Mouse (Mus musculus): ENCODE results near the gene Lrfn1. TPM values are rescaled to one million over a fixed set of nuclear protein-coding genes. Genes with fewer than 3 reads are reported as not detected.

The Lrfn1 gene
- polyA plus RNA-seq, 1 experiment from 2014 or later: 3.5 TPM

- Histone ChIP-seq H3K9me3 (no peaks in the 10 kb centered on the region), H3K36me3 (no peaks in the 10 kb centered on the region; the same call in 1 of the 2 replicates)
- under 1% methylated on average over 47 of the region's 64 CpGs for WGBS
Observed at GRCm38 (mm10) chr7:28436271-28436904, 15.4 kb upstream of the Lrfn1 start.

GRCm38 (mm10) chr7:28436932-28437570 lies 14.7 kb upstream of the Lrfn1 start, which contains the start of gene Gmfg:
TSS of gene Gmfg (plus strand) at chr7:28437447.
- peak within 1 kb of the TSS; percentile 73 for H3K27ac ChIP-seq
- H3K9me3 ChIP-seq: no peaks in the 10 kb centered on the region
- ATAC-seq (ENCODE audit: insufficient read depth, low FRiP score, low read depth): peak; percentile 23
- H3K36me3 ChIP-seq: no peaks in the 10 kb centered on the region; the same call in 1 of the 2 replicates
- peak within 1 kb of the TSS; percentile 35; the same call in 1 of the 2 replicates for H3K9ac ChIP-seq
- peaks cover 27% of the 10 kb centered on the region for H3K4me1 ChIP-seq
- peak within 1 kb of the TSS; percentile 89 for H3K4me3 ChIP-seq (replicated peaks)
- peak within 1 kb of the TSS; percentile 71 for H3K4me2 ChIP-seq
- 1% methylated on average over 16 of the region's 16 CpGs for WGBS
- H3K27me3 ChIP-seq (replicated peaks): no peaks in the 10 kb centered on the region

More at GRCm38 (mm10) chr7:28436271-28436904, 15.4 kb upstream of the Lrfn1 start:
- ATAC-seq (ENCODE audit: insufficient read depth, low FRiP score, low read depth): peak; percentile 99
- Histone ChIP-seq H3K27ac (peak overlapping the region; percentile 73), H3K4me2 (peak overlapping the region; percentile 71), H3K27me3 (replicated peaks) (no peaks in the 10 kb centered on the region), H3K9ac (peak overlapping the region; percentile 89), H3K4me3 (replicated peaks) (peak overlapping the region; percentile 89), H3K4me1 (peaks cover 27% of the 10 kb centered on the region)

GRCm38 (mm10) chr7:28437964-28438363 lies 13.8 kb upstream of the Lrfn1 start:
- H3K4me1 ChIP-seq: peaks cover 24% of the 10 kb centered on the region
- no peaks in the 10 kb centered on the region for H3K9me3 ChIP-seq
- no peak overlapping the region for H3K4me3 ChIP-seq (replicated peaks)
- no peak for ATAC-seq (ENCODE audit: insufficient read depth, low FRiP score, low read depth)
- H3K4me2 ChIP-seq: no peak overlapping the region
- no peak overlapping the region for H3K9ac ChIP-seq
- H3K27ac ChIP-seq: no peak overlapping the region
- H3K36me3 ChIP-seq: no peaks in the 10 kb centered on the region
- no peaks in the 10 kb centered on the region for H3K27me3 ChIP-seq (replicated peaks)

- no peak overlapping the region for H3K4me2 ChIP-seq
- H3K27me3 ChIP-seq (replicated peaks): no peaks in the 10 kb centered on the region
- H3K4me1 ChIP-seq: peaks cover 16% of the 10 kb centered on the region
- H3K4me3 ChIP-seq (replicated peaks): no peak overlapping the region
- no peaks in the 10 kb centered on the region for H3K9me3 ChIP-seq
- no peaks in the 10 kb centered on the region for H3K36me3 ChIP-seq
- H3K9ac ChIP-seq: no peak overlapping the region
- 74% methylated on average over 2 of the region's 2 CpGs for WGBS
- no peak for ATAC-seq (ENCODE audit: insufficient read depth, low FRiP score, low read depth)
- no peak overlapping the region for H3K27ac ChIP-seq
Observed at GRCm38 (mm10) chr7:28438771-28439170, 13.0 kb upstream of the Lrfn1 start.

- H3K36me3 ChIP-seq: no peaks in the 10 kb centered on the region
- H3K4me3 ChIP-seq (replicated peaks): no peak overlapping the region
- 0 out of 2 replicates have a peak overlapping the region, but pooled peaks have one; percentile 8 for H3K4me2 ChIP-seq
Observed at GRCm38 (mm10) chr7:28440739-28441138, 11.0 kb upstream of the Lrfn1 start.

GRCm38 (mm10) chr7:28441776-28442485 lies 9.8 kb upstream of the Lrfn1 start:
- no peak for ATAC-seq (ENCODE audit: insufficient read depth, low FRiP score, low read depth)
- Histone ChIP-seq H3K27ac (peak overlapping the region; percentile 35; the same call in 1 of the 2 replicates), H3K4me1 (peaks cover 5% of the 10 kb centered on the region; the same call in 1 of the 2 replicates), H3K36me3 (no peaks in the 10 kb centered on the region), H3K4me2 (no peak overlapping the region), H3K27me3 (replicated peaks) (no peaks in the 10 kb centered on the region), H3K9me3 (no peaks in the 10 kb centered on the region), H3K9ac (no peak overlapping the region), H3K4me3 (replicated peaks) (no peak overlapping the region)
- 85% methylated on average over 14 of the region's 14 CpGs for WGBS

More at GRCm38 (mm10) chr7:28440739-28441138, 11.0 kb upstream of the Lrfn1 start:
- Histone ChIP-seq H3K9ac (no peak overlapping the region), H3K27me3 (replicated peaks) (no peaks in the 10 kb centered on the region), H3K9me3 (no peaks in the 10 kb centered on the region), H3K27ac (no peak overlapping the region), H3K4me1 (peaks cover 5% of the 10 kb centered on the region; the same call in 1 of the 2 replicates)
- 40% methylated on average over 2 of the region's 2 CpGs for WGBS
- no peak for ATAC-seq (ENCODE audit: insufficient read depth, low FRiP score, low read depth)

GRCm38 (mm10) chr7:28442688-28443087 lies 9.1 kb upstream of the Lrfn1 start:
- Histone ChIP-seq H3K4me1 (no peaks in the 10 kb centered on the region), H3K27ac (peak overlapping the region; percentile 48; the same call in 1 of the 2 replicates), H3K4me2 (no peak overlapping the region), H3K27me3 (replicated peaks) (no peaks in the 10 kb centered on the region), H3K36me3 (no peaks in the 10 kb centered on the region), H3K9ac (no peak overlapping the region), H3K4me3 (replicated peaks) (no peak overlapping the region), H3K9me3 (no peaks in the 10 kb centered on the region)
- 41% methylated on average over 4 of the region's 4 CpGs for WGBS
- ATAC-seq (ENCODE audit: insufficient read depth, low FRiP score, low read depth): peak; percentile 19; the same call in 1 of the 2 replicates

GRCm38 (mm10) chr7:28444344-28444974 lies 7.3 kb upstream of the Lrfn1 start:
- Histone ChIP-seq H3K4me3 (replicated peaks) (no peak overlapping the region), H3K27ac (no peak overlapping the region), H3K27me3 (replicated peaks) (no peaks in the 10 kb centered on the region), H3K4me1 (no peaks in the 10 kb centered on the region), H3K9me3 (no peaks in the 10 kb centered on the region), H3K9ac (no peak overlapping the region), H3K36me3 (no peaks in the 10 kb centered on the region), H3K4me2 (no peak overlapping the region)
- ATAC-seq (ENCODE audit: insufficient read depth, low FRiP score, low read depth): no peak
- WGBS: 78% methylated on average over 13 of the region's 13 CpGs

GRCm38 (mm10) chr7:28446446-28446845 lies 5.3 kb upstream of the Lrfn1 start:
- Histone ChIP-seq H3K4me1 (0 out of 2 replicates have a peak, but pooled peaks cover 3% of the 10 kb centered on the region), H3K27me3 (replicated peaks) (no peaks in the 10 kb centered on the region), H3K36me3 (no peaks in the 10 kb centered on the region), H3K4me3 (replicated peaks) (no peak overlapping the region), H3K9ac (no peak overlapping the region), H3K4me2 (no peak overlapping the region), H3K27ac (no peak overlapping the region), H3K9me3 (no peaks in the 10 kb centered on the region)
- ATAC-seq (ENCODE audit: insufficient read depth, low FRiP score, low read depth): no peak
- 8% methylated on average over 12 of the region's 12 CpGs for WGBS

- H3K9ac ChIP-seq: no peak overlapping the region
- 29% methylated on average over 12 of the region's 12 CpGs for WGBS
- no peaks in the 10 kb centered on the region for H3K36me3 ChIP-seq
- no peak for ATAC-seq (ENCODE audit: insufficient read depth, low FRiP score, low read depth)
- H3K9me3 ChIP-seq: no peaks in the 10 kb centered on the region
- H3K4me1 ChIP-seq: 0 out of 2 replicates have a peak, but pooled peaks cover 5% of the 10 kb centered on the region
- no peaks in the 10 kb centered on the region for H3K27me3 ChIP-seq (replicated peaks)
- no peak overlapping the region for H3K4me3 ChIP-seq (replicated peaks)
- H3K4me2 ChIP-seq: no peak overlapping the region
- no peak overlapping the region for H3K27ac ChIP-seq
Observed at GRCm38 (mm10) chr7:28447101-28447830, 4.5 kb upstream of the Lrfn1 start.
